Mouse (Mus musculus) inflammation-experienced regulatory T-cells, adult 6 months (primary cell): Measurements from ENCODE around the gene Gtf3a. TPM values are rescaled to one million over a fixed set of nuclear protein-coding genes. Genes with fewer than 3 reads are reported as not detected.

Source experiments
- ATAC-seq: one replicate; pipeline ENCODE4 v1.8.0; 2017
- polyA plus RNA-seq, 3 experiments: library from polyadenylated mRNA; unstranded; fragments of 100-300 nt; shearing (Covaris generic); gene quantifications; one replicate each; pipeline ENCODE4 v1.2.1; 2017

Gene Gtf3a
- polyA plus RNA-seq, 3 experiments from 2014 or later: 13.5 to 44.2 (median 38.2) TPM

DNA sequence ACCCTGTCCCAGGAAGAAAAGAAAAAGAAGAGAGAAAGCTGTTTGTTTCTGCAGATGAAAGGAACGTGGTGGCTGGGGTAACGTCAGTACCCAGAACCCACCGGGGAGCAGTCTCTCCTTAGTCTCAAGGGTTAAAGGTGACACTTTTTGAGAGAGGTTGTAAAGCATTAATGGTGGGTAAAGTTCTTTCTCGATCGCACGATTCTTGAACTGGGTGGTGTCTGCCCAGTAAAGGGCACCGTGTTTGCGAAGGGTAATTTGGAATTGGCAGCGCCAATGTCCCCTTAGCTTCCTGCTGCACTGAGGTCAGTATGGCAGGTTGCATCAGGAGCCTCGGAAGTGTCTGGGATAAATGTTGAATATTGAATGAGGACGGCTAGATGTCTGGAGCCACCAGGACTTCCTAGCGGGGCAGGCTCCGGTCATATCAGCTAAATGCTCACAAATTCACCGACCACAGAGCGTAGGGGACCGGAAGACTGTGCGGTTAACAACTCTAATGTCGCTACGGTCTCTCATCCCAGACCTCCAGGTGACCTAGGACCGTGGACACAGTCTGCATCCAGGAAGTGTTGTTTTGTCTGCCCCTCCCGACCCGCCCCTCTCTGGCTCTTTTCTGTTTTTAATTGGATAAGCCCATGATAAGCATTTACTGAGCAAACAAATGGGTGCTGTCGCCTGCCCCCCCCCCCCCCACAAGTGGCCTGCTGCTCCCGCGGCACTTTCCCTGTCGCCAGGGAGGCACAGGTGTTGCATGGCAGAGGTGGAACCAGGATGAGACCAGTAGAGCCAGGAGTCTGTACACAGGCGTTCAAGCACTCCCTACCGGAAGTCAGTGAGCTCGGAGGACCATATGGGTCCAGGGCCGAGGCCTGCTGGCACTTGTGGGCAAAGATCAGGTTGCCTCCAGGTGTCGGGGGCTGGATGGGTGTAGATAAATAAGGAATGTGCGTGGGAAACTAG lies 10.6 kb upstream of the Gtf3a start:
- no peak for ATAC-seq

DNA sequence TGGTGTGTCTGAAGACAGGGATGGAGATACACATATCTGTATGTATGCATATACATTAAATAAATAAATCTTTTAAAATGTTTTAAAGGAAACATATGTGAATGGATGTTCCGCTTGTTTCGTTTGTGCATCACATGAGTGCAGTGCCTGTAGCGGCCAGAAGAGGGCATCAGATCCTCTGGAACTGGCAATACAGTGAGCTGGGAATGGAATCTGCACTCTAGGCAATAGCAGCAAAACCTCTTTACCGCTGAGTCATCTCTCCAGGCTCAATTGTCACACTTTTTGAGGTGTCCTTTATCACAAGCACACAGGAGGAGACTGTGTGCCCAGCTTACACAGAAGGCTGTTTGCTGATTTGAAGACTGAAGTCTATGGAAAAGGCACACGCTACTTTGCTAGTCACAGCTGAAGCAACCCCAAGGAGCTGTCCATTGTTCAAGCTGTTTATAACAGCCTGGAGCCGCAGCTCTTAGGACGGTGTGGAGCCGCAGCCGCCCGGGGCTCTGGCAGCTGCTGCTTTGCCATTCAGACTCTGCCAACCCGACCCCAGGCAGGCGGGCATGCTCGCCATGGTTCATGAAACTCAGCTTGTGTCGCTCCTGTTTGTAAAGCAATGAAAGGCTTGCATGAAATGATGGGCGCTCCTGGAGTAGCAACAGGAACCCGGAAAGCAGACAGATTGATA lies 9.2 kb upstream of the Gtf3a start:
- ATAC-seq: no peak

DNA sequence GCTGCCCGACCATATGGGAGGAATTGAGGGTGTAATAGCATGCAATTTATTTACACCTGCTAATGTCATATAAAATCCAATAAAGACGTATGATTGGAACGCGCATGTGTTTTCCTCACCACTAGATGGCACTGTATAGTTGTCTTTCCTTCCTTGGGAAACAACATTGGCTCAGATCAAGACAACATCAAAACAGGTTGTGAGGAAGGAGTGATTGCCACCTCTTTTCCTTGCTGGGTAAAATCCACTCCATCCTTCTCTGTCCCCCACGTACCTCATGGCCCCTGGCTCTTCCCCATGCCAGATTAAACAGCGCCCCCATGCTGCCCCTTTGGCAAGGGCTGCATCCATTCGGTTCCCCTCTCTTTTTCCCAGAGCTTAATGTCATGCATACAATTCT lies 8.2 kb upstream of the Gtf3a start:
- ATAC-seq: peak; percentile 43

DNA sequence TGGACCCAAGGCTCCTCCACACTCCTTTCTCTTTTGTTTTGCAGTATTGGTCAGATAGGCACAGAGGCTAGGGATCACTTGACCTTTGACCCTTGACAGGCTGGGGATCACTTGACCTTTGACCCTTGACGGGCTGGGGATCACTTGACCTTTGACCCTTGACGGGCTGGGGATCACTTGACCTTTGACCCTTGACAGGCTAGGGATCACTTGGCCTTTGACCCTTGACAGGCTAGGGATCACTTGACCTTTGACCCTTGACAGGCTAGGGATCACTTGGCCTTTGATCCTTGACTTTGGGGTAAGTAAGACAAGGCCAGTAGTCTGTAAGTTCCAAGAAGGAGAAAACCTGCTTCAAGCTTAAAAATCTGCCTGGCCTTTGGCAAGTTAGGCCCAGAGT lies 6.5 kb upstream of the Gtf3a start:
- peak; percentile 25 for ATAC-seq

DNA sequence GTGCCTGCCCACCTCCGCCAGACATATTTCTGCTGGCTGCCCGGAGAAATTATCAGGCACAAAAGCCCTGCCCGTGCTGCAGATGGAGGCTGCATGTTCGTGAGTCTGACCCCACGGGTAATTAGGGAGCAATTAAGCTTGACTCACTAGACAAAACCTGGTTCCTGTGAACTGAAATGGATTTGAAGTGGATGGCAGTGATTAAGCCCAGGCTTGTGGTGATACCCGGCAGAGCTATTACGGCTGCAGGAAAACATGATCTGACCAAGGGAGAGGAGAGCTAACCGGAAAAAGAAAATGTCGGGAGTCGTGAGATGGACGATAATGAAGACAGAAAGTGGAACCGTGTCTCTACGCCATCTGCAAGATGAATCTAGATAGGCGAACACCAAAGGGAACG lies 5.5 kb upstream of the Gtf3a start:
- no peak for ATAC-seq

DNA sequence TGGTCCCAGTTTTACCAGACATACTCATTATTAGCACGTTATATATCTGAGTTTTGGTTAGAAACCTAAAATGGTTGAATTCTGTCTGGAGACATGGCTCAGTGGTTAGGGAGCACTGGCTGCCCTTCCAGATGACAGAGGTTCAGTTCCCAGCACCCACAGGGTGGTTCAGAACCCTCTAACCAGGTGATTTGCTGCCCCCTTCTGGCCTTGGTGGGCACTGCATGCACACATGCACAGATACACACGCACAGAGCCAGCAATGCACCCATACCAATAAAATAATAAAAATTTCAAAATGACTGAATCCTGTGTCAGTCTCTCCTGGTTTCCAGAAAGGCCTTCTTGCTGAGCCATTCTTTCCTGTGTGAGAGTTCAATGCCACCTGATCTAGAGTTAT lies 3.9 kb upstream of the Gtf3a start:
- no peak for ATAC-seq

DNA sequence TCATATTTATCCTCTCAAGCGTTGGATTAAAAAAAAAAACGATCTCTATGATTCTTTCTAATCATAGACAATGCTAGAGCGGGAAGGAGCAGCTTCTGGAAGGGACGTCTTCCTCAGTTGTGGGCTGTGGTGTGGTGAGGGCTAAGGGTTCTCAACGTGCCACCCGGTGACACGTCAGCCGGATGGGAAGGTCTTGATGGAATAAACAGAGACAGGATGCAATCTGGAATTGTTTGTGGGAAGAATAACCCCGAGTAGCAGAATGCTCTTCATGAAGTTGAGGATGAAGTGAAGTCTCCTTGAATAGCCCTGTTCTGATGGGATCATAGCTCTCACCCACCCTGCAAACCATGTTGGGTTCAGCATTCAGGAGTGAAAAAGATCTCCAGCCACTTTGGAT lies 1.8 kb upstream of the Gtf3a start:
- ATAC-seq: no peak

DNA sequence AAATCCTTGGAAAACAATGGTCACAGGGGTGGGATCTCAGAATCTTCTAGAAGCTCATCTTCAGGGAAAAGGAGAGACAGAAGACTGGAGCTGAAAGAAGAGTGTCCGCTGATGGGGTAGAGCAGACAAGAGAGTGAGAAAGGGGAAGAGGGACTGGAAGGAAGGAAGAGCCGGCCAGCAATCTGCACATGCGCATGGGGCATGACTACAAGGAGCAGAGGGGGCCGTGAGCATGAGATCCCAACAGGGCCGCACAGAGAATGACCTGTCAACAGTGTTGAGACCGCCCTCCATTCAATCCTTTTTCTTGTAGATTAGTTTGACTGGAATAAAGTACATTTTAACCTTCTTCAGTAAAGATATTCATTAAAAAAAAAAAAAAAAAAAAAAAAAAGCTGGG lies 960 bp upstream of the Gtf3a start:
- no peak for ATAC-seq

DNA sequence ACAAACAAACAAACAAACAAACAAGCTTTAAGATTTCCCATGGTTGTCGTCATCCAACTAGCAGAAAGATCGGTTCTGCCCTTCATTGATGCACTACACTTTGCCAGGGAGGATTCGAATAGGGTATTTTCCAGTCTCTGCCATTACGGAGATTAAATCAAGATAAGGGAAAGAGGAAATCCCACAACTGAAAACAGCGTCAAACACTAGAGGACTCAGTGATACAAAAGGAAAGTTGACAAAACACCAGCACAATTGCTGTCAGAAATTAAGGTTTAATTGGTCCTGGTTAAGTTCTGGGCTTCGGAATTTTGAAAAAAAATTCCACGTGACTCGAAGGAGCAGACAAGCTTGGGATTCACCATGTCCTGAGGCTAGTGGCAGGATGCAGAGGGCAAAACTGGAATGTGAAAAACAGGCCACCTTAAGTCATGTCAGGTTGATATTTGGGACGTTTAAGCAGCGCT lies 383 bp upstream of the Gtf3a start:
- peak; percentile 41 for ATAC-seq

DNA sequence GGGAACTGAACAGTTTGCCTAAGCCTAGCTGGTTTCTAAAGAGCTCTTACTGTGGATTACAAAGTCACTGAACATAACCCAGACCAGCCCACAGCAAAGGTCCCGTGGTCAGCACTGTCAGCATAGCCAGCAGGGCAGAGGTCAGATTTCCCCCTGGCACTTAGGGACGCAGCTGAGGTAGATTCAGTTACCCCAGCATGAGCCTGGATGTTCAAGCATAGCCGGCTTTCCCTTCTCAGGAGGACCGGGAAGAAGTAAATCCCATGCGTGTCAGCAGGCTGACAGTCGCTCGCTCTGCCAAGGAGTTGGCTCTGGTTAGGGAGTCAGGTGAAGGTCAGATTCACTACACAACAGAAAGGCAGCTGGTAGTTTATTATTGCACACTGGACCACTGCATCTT lies 6.1 kb downstream of the Gtf3a start:
- ATAC-seq: no peak

DNA sequence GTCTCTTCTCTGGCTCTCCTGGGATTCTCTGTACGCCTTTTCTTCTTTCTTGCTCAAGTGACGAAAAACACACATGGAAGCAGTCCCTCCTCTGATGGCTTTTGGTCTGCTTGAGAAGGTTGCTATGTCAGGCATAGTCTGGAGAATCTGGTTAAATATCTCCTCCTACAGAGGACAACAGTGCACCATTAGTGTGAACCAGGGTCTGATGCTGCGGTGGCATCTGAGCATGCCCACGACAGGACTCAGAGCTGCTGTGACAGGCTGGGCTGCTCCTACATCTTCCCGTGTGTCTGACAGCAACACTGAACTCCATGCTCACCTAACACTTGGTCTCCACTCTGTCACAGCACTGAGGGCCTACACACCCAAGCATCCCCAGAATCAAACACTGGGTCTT lies 7.2 kb downstream of the Gtf3a start:
- ATAC-seq: no peak

DNA sequence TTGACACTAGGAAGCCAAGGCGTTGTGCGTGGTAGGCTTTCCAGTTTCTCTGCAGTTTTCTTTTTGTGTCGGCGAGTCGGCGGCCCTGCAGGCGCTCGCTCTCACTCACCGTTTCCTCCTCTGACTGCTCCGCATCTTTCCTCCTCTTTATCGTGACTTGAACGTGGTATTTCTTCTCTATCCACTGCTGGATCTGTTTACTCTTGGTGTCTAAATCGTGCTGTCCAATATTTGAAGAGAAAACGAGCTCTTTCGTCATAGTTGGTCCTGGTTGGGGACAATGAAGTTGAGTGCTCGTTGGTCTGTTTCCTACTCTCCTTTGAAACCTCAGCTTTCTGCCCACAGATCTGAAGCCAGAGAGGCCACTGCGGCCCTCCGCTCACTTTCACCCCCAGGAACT lies 8.2 kb downstream of the Gtf3a start:
- ATAC-seq: no peak

DNA sequence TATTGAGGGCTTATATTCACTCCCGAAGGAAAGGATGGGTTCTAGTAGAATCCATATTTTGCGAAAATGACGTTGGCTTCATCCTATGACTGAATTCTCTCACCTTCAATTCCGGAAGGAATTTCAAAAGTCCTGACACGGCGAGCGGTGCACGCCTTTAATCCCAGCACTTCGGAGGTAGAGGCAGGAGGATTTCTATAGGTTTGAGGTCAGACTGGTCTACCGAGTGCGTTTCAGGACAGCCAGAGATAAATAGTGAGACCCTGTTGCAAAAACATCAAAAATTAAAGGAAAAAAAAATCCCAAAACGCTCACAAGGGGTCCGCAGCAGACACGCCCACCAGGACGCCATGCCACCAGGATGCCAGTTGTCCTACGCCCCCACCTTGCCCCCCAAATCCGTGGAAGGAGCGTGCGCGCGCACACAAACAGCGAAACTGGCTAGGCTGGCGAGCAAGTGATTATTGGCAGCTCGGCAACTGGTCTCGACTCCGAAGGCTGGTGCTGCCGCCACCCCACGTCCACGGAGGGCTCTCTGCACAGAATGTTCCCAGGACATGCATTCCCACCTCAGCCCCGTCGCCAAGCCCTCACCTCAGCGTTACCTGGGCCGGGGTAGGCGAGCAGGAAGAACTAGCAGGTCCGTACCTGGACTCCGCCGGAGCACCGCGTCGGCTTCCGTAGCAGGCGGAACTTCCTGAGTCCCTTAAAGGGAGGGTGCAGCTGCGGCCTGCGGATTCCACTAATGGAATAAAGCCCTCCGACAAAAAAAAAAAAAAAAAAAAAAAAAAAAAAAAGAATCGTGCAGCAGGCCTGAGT lies 14.9 kb downstream of the Gtf3a start, which contains the start of gene Mtif3:
Mtif3 (minus strand) TSS at position 683 of the 819 bp plus-strand sequence.
- peak; percentile 96 for ATAC-seq

DNA sequence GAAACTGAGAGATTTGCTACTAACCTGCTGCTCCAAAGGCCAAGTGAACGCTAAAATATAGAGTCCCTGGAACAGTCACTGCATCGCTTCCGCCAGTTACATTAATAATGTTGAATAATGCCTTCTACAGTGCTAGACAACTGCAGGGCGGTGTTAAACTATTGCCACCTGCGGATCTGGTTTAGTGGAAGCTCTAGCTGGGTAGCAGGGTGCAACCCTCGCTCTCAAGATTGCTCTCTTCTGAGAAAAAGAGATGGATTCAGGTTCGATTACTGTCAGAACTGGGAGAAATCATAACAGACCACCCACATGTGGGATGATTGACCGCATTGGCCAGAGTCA lies 15.5 kb downstream of the Gtf3a start:
- ATAC-seq: peak; percentile 23

DNA sequence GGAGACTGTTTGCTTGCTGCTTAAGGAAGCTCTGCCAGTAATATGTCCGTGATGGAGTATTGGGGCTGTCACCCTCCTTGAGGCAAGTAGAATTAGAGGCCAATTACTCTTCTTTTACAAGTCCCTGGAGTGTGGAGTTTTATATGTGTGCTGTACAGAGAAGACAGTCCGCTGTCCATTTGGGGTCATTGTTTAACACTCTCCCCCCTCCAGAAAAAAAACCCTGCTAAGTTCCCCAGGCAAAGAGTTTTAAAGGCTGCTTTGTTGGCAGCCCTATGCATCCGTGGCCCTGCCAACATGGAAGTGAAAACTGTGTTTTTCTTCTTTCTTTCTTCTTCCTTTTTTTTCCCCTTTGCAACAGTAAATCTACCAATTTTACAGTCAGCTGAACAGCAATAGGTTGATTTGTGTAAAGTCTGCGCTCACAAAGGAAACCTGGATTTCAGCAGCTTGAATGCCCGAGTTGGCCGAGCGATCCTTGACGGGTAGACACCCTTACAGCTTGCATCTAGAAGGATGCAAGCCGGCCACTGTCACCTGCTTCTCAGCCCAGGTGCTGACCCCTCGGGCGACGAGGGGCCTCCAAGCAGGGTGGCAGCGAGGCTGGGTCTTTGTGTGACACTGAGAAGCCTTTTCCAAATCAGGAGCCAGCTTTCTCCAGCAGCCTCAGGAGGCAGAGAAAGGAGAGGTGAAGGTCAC lies 20.4 kb downstream of the Gtf3a start:
- no peak for ATAC-seq

DNA sequence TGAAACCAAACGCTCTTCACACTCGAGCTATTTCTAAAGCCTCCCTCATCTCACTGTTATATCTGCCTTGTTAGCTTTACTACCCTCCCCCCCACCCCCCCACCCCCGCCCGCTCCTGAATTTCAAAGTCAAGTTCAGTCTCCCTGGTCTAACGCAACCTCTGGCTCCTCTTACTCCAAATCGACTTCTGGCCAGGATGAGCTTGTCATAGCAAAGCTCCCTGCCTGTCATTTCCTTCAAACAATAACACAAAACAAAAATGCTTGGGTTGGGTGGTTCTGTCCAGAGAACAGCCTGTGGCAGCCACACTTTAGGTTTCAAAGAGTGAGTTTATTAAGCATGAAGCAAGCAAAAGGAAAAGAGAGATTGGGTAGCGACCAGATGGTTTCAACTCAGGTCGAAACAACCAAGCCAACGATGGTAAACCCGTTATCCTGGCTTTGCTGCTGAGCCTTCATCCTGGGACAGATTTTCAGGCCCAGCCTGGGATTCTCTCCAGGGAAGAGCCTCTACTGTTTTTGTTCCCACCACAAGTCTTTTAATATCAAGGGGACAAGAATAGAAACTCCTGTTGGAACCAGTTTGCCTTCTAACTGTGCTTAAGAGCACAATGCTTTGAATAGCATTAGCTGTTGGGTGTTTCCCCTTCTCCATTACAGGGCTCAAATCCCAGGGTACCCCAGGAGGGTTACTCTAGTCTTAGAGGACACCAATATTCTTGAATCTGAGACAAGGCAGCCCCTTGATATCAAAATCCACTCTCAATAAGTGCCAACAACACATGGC lies 23.5 kb downstream of the Gtf3a start:
- no peak for ATAC-seq

DNA sequence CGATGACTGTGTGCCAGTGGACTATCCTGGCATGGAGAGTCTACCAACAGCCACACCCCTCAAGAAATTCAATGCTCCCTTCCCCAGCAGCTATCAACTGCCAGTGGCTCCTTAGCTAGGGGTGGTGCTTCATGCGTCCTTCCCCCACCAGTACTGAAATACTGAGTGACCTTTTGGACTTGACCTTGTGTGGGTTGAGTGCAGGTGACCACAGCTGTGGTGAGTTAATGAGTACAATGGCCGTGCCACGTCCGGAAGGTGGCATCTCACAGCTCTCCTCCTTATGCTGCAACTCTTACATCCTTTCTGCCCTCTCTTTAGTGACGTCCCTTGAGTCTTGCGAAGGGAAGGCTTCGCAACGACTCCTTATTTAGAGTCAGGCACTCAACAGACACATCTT lies 24.9 kb downstream of the Gtf3a start:
- ATAC-seq: no peak

DNA sequence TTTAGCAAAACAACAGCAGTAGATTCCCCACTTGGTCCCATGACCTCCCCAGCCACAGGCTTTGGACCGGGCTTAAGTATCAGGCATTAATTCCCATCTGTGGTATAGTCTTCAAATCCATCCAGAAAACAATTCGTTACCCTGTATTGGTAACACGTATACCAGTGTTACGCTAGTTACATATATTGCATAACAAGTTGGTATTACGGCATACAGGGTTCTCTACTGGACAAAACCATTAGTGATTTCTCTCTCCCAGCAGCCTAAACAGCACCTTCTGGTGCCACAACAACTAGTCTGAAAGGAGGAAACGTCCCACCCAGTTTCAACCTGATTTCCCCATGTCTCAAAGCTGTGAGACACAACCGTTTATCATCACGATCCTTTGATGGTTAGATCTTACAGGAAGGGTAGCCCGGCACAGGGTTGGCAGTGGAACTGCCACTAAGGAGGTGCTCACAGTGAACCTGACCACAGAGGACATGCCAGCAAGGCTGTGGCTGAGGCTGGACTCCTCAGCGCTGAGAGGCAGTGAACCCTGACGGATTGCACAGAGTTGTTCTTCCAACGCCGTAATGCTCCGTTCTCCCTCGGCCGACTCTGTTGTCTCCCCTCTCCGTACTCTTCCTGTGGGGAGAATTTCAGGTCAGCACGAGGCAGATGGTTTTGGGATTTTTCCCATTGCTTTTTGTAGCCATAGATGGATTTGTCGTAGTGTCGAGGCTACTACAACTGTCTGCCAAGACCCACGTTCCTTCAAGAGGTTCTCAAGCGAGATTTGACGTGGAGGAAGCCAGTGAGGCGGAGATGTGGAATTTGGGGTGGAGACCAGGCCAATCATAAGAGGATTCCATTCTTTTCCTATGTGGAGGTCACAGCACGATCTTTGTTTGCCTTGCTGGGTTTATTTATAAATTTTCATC lies 25.7 kb downstream of the Gtf3a start:
- no peak for ATAC-seq

DNA sequence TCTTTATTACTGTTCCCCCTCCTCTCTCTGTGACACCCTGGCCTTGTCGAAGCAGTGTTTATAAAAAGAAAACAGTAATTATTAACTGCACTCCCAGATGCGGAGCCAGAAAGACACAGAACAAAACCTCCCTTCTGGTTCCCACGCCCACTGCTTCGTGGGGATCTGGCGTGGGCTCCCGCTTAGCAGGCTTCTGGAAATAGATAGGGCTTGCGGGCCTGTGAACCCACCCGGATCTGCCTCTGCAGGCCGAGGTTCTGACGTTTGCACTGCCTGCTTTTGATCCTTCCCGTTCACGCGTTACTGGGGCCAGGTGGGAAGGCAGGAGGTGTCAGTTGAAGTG lies 26.3 kb downstream of the Gtf3a start:
- no peak for ATAC-seq

DNA sequence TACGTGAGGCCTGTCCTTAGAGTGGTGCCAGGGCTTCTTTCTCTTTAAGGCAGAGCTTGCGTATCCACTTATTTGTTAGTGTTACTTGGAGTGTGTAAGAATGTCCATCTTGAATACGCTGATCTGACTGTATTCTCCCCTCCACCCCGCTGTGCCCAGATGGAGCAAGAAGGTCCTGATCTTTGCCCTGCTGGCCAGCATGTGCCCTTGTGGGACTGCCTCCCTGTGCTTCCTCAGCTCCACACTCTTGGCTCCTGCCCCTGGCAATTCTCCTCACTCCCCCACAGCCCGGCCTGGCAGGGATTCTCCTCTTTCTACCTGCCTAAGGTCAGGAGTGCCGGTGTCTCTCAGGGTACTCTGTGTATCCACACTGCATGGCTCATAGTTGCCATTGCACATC lies 32.9 kb downstream of the Gtf3a start:
- no peak for ATAC-seq

DNA sequence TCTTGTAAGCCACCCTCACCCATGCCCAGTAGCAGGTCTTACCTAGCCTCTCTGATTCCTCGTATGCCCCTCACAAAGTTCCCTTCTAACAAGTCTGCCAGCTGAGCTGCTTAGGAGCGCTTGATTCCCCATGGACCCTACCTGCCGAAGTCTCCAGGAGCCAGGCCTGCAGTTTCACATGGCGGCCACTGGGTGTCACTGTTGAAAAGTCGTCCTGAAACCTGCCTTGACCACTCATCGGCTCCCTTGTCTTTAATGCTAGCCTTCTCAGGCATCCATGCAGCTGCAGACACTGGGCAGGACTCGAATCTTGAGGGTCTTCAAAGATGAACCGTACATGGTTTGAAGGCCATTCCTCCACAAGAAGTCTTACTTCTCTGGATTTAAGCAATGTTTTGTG lies 34.8 kb downstream of the Gtf3a start:
- ATAC-seq: no peak
